Mouse (Mus musculus) midbrain, embryonic 12.5 days (tissue): ENCODE measurements around the gene Fn3krp. TPM values are rescaled to one million over a fixed set of nuclear protein-coding genes. Genes with fewer than 3 reads are reported as not detected.
A peak's percentile ranks its signal among the peaks of the same experiment; 100 is the strongest.

ENCODE experiments used
- ATAC-seq: fragments of 200-750 bp; cut with Nextera tagmentation; 2 replicates; pipeline ENCODE4 v1.8.0; 2017; ENCODE audit warnings: low read depth, moderate TSS enrichment, moderate library complexity; ENCODE audit not compliant: low FRiP score
- H3K27ac ChIP-seq: fragments of 300-500 bp; sonication (generic); replicated peaks from 2 replicates; pipeline ENCODE4 v1.5.1; 2016; ENCODE audit warnings: mild to moderate bottlenecking
- H3K27me3 ChIP-seq: fragments of 300-500 bp; sonication (generic); 2 replicates; pipeline ENCODE4 v1.6.1; 2016; ENCODE audit warnings: mild to moderate bottlenecking
- H3K36me3 ChIP-seq: fragments of 300-500 bp; sonication (generic); 2 replicates; pipeline ENCODE4 v1.6.1; 2016
- H3K4me1 ChIP-seq: fragments of 300-500 bp; sonication (generic); 2 replicates; pipeline ENCODE4 v1.6.1; 2016
- H3K4me2 ChIP-seq: fragments of 300-500 bp; sonication (generic); replicated peaks from 2 replicates; pipeline ENCODE4 v1.6.1; 2016; ENCODE audit warnings: mild to moderate bottlenecking, moderate library complexity
- H3K4me3 ChIP-seq: fragments of 300-500 bp; sonication (generic); 2 replicates; pipeline ENCODE4 v1.5.1; 2016; ENCODE audit warnings: mild to moderate bottlenecking
- H3K9ac ChIP-seq: fragments of 300-500 bp; sonication (generic); replicated peaks from 2 replicates; pipeline ENCODE4 v1.6.1; 2016; ENCODE audit warnings: mild to moderate bottlenecking, moderate library complexity
- H3K9me3 ChIP-seq: fragments of 300-500 bp; sonication (generic); 2 replicates; pipeline ENCODE4 v1.6.1; 2016; ENCODE audit warnings: mild to moderate bottlenecking
- WGBS: fragments of 180-500 bp; shearing (Covaris S2); methylation state at CpG from one replicate; pipeline ENCODE4 v1.1.7; 2016; 5-methylcytosine and 5-hydroxymethylcytosine counted together
- polyA plus RNA-seq: library from polyadenylated mRNA; unstranded; fragments of >200 nt; fragmentation: Nextera tagmentation; extraction: Ambion mirVana; gene quantifications from 2 replicates; pipeline ENCODE4 v1.2.1, GENCODE M21; 2016

Fn3krp gene
- polyA plus RNA-seq: 9.2 and 10.7 TPM in 2 replicates

DNA sequence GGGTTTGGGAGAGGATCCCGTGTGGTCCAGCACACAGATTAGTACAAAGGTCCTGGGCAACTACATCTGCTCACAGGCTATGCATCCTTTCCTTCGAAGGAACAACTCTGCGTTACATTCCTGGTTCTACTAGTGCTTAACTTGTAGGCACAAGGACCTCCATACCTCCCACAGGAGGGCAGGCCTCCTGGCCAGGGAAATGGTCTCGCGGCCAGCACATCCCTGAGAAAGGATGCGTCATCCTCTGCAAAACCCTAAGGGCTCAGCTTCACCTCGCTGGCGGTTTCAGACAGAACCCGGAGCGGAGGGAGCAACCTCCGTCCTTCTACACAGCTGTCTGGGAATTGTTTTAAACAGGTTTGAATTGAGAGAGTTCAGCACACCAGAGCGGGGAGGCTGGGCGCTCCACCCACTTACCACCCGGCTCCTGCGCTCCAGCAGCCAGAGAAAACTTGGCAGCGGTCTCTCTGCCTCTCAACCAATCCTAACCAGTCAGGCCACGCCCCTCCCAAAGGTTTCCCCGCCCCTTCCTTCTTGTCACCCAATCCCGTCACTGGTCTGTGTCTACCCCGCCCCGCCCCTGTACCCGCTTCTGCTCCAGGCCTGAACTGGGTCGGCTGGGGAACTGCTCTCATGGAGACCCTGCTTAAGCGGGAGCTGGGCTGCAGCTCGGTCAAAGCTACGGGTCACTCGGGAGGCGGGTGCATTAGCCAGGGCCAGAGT lies at the start of gene Fn3krp:
Gene Fn3krp (plus strand): TSS at position 572 of the 723 bp plus-strand sequence.
- peak within 1 kb of the TSS; percentile 64 for H3K27ac ChIP-seq
- WGBS: 1% methylated on average over 28 of the region's 28 CpGs
- H3K4me2 ChIP-seq: peak within 1 kb of the TSS; percentile 67
- H3K27me3 ChIP-seq: no peaks in the 10 kb centered on the region
- no peaks in the 10 kb centered on the region for H3K36me3 ChIP-seq
- ATAC-seq: peak; percentile 100
- peaks cover 12% of the 10 kb centered on the region for H3K4me1 ChIP-seq
- H3K9me3 ChIP-seq: no peaks in the 10 kb centered on the region
- H3K9ac ChIP-seq: peak within 1 kb of the TSS; percentile 67
- peak within 1 kb of the TSS; percentile 68 for H3K4me3 ChIP-seq

DNA sequence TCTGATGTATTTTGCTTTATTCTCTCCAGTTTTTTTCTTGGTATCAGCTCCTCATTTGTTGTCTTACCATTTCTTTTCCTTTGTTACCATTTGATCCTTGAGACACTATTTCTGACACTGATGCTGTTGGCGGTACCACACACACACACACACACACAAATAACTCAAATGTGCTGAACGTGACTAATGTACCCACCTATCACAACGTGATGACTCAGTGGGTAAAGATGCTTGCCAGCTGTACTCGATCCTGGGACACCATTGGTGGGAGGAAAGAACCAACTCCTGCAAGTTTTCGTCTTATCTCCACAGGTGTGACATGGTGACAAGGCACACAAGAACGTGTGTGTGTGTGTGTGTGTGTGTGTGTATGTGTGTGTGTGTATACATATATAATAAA lies 47.9 kb upstream of the Fn3krp start:
- H3K4me2 ChIP-seq: no peak overlapping the region
- 71% methylated on average over 6 of the region's 6 CpGs for WGBS
- no peak for ATAC-seq
- H3K9ac ChIP-seq: no peak overlapping the region
- H3K9me3 ChIP-seq: no peaks in the 10 kb centered on the region
- H3K4me3 ChIP-seq: no peak overlapping the region
- no peaks in the 10 kb centered on the region for H3K36me3 ChIP-seq
- H3K27me3 ChIP-seq: 0 out of 2 replicates have a peak, but pooled peaks cover 4% of the 10 kb centered on the region
- H3K27ac ChIP-seq: no peak overlapping the region
- no peaks in the 10 kb centered on the region for H3K4me1 ChIP-seq

DNA sequence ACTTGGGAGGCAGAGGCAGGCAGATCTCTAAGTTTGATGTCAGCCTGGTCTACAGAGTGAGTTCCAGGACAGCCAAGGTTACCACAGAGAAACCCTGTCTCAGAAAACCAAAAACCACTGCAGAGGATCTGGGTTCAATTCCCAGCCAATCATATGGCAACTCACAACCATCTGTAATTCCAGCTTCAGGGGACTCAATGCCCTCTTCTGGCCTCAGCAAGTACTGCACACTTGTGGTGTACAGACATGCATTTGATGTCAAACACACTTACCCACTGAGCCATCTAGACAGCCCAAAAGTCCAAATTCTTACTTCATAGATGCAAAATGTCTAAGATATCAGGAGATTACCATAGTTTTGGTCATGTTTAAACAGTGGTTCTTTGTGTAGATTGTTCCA lies 42.6 kb upstream of the Fn3krp start:
- 0 out of 2 replicates have a peak, but pooled peaks cover 4% of the 10 kb centered on the region for H3K27me3 ChIP-seq
- H3K4me1 ChIP-seq: no peaks in the 10 kb centered on the region; the same call in 1 of the 2 replicates
- H3K9ac ChIP-seq: no peak overlapping the region
- H3K36me3 ChIP-seq: no peaks in the 10 kb centered on the region
- no peak overlapping the region for H3K27ac ChIP-seq
- H3K4me2 ChIP-seq: no peak overlapping the region
- H3K9me3 ChIP-seq: no peaks in the 10 kb centered on the region
- ATAC-seq: no peak
- H3K4me3 ChIP-seq: no peak overlapping the region

DNA sequence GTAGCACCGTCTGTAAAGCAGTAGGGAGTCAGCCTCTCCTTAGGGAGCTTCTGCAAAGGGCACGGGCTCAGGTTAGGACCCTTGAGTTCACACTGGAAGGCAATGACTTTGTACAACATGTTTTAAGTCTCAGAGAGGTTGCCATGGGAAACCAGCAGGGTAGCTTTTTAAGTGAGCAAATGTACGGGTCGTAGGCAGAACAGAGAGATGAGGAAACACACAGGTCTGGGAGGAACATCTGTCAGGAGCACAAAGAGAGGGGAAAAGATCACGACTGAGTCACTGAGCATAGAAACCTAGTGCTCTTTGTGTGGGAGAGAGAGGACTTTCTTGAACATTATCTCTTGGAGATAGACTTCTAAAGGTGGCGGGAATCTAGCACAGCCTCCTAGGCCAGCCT lies 40.9 kb upstream of the Fn3krp start:
- Histone ChIP-seq H3K27me3 (0 out of 2 replicates have a peak, but pooled peaks cover 4% of the 10 kb centered on the region), H3K27ac (no peak overlapping the region), H3K9me3 (no peaks in the 10 kb centered on the region), H3K9ac (no peak overlapping the region), H3K4me2 (no peak overlapping the region), H3K4me1 (no peaks in the 10 kb centered on the region; the same call in 1 of the 2 replicates), H3K4me3 (no peak overlapping the region), H3K36me3 (no peaks in the 10 kb centered on the region)
- WGBS: 22% methylated on average over 6 of the region's 6 CpGs
- ATAC-seq: no peak

DNA sequence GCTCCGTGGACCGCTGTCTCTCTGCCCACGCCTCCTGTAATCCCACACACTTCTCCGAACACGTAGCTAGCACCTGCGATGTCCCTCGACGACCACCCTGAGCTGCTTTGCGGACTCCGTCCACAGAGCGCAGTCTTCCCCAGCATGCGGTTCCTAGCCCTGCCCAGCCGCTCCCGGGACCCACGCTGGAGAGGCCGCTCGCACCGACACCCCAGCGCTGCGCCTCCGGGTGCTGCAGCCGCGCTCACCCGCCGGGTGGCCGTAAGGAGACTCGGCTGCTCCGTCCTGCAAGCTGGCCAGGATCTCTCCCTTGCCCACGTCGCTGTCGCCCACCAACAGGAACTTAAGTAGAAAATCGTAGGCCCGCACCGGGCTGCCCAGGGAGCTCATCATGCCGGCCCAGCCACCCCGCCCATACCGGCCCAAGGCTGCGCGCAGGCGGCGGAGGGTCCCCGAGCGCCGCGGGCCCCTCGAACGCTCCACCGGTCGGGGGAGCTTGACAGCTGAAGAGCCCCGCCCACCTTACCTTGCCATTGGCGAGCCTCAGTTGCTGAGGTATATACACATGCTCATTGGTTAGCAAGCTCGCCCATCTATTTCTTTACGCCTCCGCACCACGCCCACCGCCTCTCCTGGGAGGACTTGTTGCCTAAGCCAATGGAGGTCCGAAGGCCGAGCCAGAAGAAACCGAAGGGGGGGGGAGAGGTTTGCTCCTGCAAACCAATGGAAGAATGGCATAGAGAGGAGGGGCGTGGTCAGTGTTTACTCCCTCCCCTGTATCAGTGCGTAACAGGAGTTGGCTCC lies 33.2 kb upstream of the Fn3krp start, which contains the start of gene Rab40b:
Gene Rab40b (minus strand): TSS at position 502 of the 804 bp plus-strand sequence.
- peak; percentile 98 for ATAC-seq
- peak within 1 kb of the TSS; percentile 63 for H3K4me3 ChIP-seq
- WGBS: 1% methylated on average over 61 of the region's 61 CpGs
- H3K4me1 ChIP-seq: peaks cover 6% of the 10 kb centered on the region
- no peaks in the 10 kb centered on the region for H3K36me3 ChIP-seq
- H3K27me3 ChIP-seq: peaks cover 29% of the 10 kb centered on the region
- no peaks in the 10 kb centered on the region for H3K9me3 ChIP-seq
- H3K27ac ChIP-seq: no peak within 1 kb of the TSS
- H3K4me2 ChIP-seq: peak within 1 kb of the TSS; percentile 90
- H3K9ac ChIP-seq: peak within 1 kb of the TSS; percentile 61

DNA sequence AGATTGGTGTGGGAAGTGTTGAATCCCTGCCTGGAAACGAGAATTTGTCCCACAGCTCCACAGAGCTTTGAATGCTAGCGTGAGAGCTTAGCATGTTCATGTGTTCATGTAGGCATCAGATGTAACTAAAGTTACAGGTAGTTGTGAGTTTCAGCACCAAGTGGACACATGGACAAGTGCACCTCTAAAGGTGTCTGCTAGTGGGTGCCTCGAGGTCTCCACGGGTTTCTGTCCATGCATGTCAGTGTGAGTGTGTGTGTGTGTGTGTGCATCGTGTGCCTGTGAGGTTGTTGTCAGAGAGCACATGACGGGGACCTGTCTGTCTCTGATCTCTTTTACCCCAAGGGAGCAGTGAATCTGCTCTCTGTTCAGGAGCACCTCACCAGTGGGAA lies 32.7 kb upstream of the Fn3krp start:
- Histone ChIP-seq H3K4me3 (peak overlapping the region; percentile 63), H3K27me3 (peaks cover 29% of the 10 kb centered on the region), H3K4me2 (peak overlapping the region; percentile 90), H3K27ac (no peak overlapping the region), H3K9me3 (no peaks in the 10 kb centered on the region), H3K36me3 (no peaks in the 10 kb centered on the region), H3K4me1 (peaks cover 6% of the 10 kb centered on the region), H3K9ac (no peak overlapping the region)
- peak; percentile 35; the same call in 1 of the 2 replicates for ATAC-seq
- WGBS: 9% methylated on average over 6 of the region's 6 CpGs

DNA sequence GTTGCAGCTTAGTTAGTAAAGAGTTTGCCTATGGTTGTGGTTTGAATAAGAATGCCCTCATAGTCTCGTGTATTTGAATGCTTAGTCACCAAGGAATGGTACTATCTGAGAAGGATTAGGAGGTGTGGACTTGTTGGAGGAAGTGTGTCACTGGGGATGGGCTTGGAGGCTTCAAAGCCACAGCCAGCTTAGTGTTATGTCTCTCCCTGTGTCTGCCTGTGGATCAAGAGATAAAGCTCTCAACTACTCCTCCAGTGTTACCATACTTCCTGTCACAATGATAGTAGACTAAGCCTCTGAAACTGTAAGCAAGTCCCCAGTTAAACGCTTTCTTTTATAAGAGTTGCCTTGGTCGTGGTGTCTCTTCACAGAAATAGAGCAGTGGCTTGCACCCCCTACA lies 30.4 kb upstream of the Fn3krp start:
- no peak for ATAC-seq
- Histone ChIP-seq H3K4me1 (peaks cover 6% of the 10 kb centered on the region), H3K4me3 (no peak overlapping the region), H3K4me2 (no peak overlapping the region), H3K36me3 (no peaks in the 10 kb centered on the region), H3K27ac (no peak overlapping the region), H3K27me3 (peaks cover 29% of the 10 kb centered on the region), H3K9me3 (no peaks in the 10 kb centered on the region), H3K9ac (no peak overlapping the region)
- WGBS: 68% methylated on average over 3 of the region's 3 CpGs

DNA sequence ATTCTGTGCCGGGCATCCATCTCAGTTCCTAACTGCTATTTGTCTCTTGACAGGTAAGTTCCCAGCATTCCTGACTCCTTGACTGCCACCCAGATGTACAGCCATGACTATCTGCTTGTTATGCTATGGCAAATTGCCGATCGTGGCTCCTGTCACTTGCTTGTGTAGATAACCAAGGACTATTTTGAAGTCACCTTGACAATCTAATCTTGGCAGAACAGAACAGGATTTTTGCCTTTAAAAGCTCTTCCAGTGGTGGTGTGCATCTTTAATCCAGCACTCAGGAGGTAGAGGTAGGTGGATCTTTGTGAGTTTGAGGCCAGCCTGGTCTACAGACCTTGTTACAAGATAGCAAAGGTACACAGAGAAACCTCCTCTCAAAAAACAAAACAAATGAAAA lies 28.8 kb upstream of the Fn3krp start:
- H3K4me3 ChIP-seq: no peak overlapping the region
- WGBS: 90% methylated on average over 3 of the region's 3 CpGs
- no peaks in the 10 kb centered on the region for H3K9me3 ChIP-seq
- H3K27ac ChIP-seq: no peak overlapping the region
- H3K9ac ChIP-seq: no peak overlapping the region
- peaks cover 5% of the 10 kb centered on the region for H3K4me1 ChIP-seq
- H3K4me2 ChIP-seq: no peak overlapping the region
- no peaks in the 10 kb centered on the region for H3K36me3 ChIP-seq
- peaks cover 16% of the 10 kb centered on the region for H3K27me3 ChIP-seq
- ATAC-seq: no peak

DNA sequence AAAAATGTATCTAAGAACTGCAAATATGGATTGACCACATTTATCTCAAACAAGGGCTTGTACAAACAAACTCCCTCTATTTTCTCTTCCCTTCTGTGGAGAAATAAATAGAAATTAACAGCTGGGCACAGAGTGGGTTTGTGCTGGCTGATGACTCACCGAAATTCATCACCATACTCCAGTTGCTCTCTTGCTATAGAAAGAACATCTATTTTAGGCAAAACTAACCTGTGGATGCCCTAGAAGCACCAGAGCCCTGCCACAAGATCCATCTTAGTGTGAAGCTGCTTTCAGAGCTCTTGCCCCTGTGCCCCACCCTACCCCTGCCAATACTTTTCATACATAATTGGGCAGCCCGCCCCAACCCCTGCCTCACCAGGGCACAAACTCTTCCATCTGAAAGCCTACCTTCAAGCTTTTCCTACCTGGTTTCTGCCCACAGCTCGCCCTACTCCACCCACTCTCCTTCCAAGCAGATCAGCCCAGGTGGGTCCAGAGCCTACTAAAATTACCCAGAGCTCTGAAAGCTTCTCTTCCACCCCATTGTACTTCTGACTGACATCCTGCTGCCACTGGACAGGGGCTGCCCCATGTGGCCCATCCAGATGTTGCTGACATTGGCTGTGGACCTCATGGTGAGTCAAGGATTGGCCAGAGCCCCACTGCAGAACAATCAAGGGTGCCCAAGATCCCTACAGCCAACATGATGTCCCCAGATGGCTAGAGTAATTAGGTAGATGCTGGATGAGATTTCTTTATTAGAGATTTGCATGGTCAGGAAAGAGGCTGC lies 13.6 kb upstream of the Fn3krp start:
- no peak overlapping the region for H3K9ac ChIP-seq
- H3K27me3 ChIP-seq: no peaks in the 10 kb centered on the region
- H3K27ac ChIP-seq: no peak overlapping the region
- ATAC-seq: no peak
- H3K4me2 ChIP-seq: no peak overlapping the region
- H3K4me1 ChIP-seq: no peaks in the 10 kb centered on the region
- H3K4me3 ChIP-seq: no peak overlapping the region
- no peaks in the 10 kb centered on the region for H3K36me3 ChIP-seq
- 75% methylated on average over 3 of the region's 3 CpGs for WGBS
- no peaks in the 10 kb centered on the region for H3K9me3 ChIP-seq

DNA sequence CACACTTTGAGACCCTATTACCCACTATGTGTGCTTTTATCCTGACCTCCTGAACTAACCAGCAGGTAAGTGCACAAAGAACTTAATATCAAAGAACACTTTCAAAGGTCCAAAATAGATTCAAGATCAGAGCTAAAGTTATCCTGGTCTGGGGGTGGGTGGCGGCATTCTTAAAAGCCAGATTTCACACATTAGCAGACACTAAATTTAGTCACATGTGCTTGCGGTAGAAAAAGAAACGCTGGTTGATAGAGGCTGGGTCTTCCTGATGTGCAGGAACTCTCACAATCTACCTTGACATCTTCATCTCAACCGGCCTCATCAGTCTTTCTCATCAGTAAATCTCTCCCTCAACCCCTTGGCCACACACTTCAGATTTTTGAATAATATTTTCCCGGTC lies 6.4 kb upstream of the Fn3krp start:
- no peak for ATAC-seq
- 88% methylated on average over 5 of the region's 5 CpGs for WGBS
- no peaks in the 10 kb centered on the region for H3K36me3 ChIP-seq

DNA sequence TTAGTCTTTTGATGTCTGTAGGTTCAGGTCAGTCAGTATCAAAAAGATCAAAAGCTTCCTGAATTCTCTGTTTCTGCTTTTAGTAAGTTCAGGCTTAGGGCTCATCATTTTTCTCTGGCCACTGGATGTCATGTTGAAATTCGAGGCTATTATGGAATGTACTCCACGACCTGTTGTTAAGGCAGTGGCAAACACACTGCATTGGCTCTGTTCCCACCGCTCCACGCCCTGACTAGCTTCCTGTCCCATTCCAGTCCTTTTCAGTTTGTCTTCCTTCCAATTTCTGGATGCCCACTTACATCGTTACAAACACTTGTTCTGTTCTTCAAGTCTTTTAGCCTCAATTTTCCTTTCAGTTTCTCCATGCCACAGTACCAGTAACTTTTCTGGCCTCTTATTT lies 5.8 kb upstream of the Fn3krp start:
- Histone ChIP-seq H3K4me2 (no peak overlapping the region), H3K36me3 (no peaks in the 10 kb centered on the region), H3K9me3 (no peaks in the 10 kb centered on the region), H3K27ac (no peak overlapping the region), H3K4me1 (peaks cover under 1% of the 10 kb centered on the region; the same call in 1 of the 2 replicates), H3K27me3 (no peaks in the 10 kb centered on the region), H3K9ac (no peak overlapping the region), H3K4me3 (no peak overlapping the region)
- WGBS: 80% methylated on average over 5 of the region's 5 CpGs
- ATAC-seq: no peak

More for the DNA sequence above, 6.4 kb upstream of the Fn3krp start:
- Histone ChIP-seq H3K27me3 (no peaks in the 10 kb centered on the region), H3K4me3 (no peak overlapping the region), H3K4me1 (no peaks in the 10 kb centered on the region), H3K9ac (no peak overlapping the region), H3K4me2 (no peak overlapping the region), H3K27ac (no peak overlapping the region), H3K9me3 (no peaks in the 10 kb centered on the region)
